Mouse (Mus musculus): Measurements from ENCODE around the gene Ippk. TPM values are rescaled to one million over a fixed set of nuclear protein-coding genes. Genes with fewer than 3 reads are reported as not detected.

Ippk gene
- polyA plus RNA-seq, 1 experiment from 2014 or later: 7.3 TPM

- ATAC-seq (ENCODE audit: insufficient read depth): no peak
- Histone ChIP-seq H3K4me3 (replicated peaks) (no peak overlapping the region), H3K36me3 (replicated peaks) (0 out of 2 replicates have a peak, but pooled peaks cover 5% of the 10 kb centered on the region), H3K9ac (no peak overlapping the region), H3K4me1 (replicated peaks) (peaks cover 19% of the 10 kb centered on the region), H3K4me2 (no peak overlapping the region), H3K9me3 (replicated peaks) (no peaks in the 10 kb centered on the region), H3K27me3 (no peaks in the 10 kb centered on the region), H3K27ac (replicated peaks) (no peak overlapping the region)
- WGBS (ENCODE audit: insufficient replicate concordance): 92% methylated on average over 2 of the region's 2 CpGs
These were observed 29.7 kb upstream of the Ippk start for GRCm38 (mm10) chr13:49391374-49391773.

GRCm38 (mm10) chr13:49393579-49393978 is 27.5 kb upstream of the Ippk start:
- Histone ChIP-seq H3K4me2 (no peak overlapping the region), H3K9me3 (replicated peaks) (no peaks in the 10 kb centered on the region), H3K4me1 (replicated peaks) (peaks cover 19% of the 10 kb centered on the region), H3K27me3 (no peaks in the 10 kb centered on the region), H3K4me3 (replicated peaks) (no peak overlapping the region), H3K9ac (no peak overlapping the region), H3K27ac (replicated peaks) (no peak overlapping the region), H3K36me3 (replicated peaks) (no peaks in the 10 kb centered on the region)
- 22% methylated on average over 1 of the region's 1 CpGs for WGBS (ENCODE audit: insufficient replicate concordance)
- no peak for ATAC-seq (ENCODE audit: insufficient read depth)

- H3K27ac ChIP-seq (replicated peaks): no peak overlapping the region
- no peak overlapping the region for H3K9ac ChIP-seq
- H3K4me1 ChIP-seq (replicated peaks): peaks cover 19% of the 10 kb centered on the region
- no peak overlapping the region for H3K4me2 ChIP-seq
- no peak overlapping the region for H3K4me3 ChIP-seq (replicated peaks)
- no peaks in the 10 kb centered on the region for H3K36me3 ChIP-seq (replicated peaks)
- no peak for ATAC-seq (ENCODE audit: insufficient read depth)
- no peaks in the 10 kb centered on the region for H3K27me3 ChIP-seq
- WGBS (ENCODE audit: insufficient replicate concordance): 70% methylated on average over 3 of the region's 3 CpGs
- no peaks in the 10 kb centered on the region for H3K9me3 ChIP-seq (replicated peaks)
These were observed 26.1 kb upstream of the Ippk start for GRCm38 (mm10) chr13:49394886-49395447.

- 40% methylated on average over 1 of the region's 1 CpGs for WGBS (ENCODE audit: insufficient replicate concordance)
- H3K9ac ChIP-seq: no peak overlapping the region
These were observed 24.3 kb upstream of the Ippk start for GRCm38 (mm10) chr13:49396798-49397197.

GRCm38 (mm10) chr13:49398191-49398590 is 22.9 kb upstream of the Ippk start:
- 44% methylated on average over 8 of the region's 8 CpGs for WGBS (ENCODE audit: insufficient replicate concordance)
- no peaks in the 10 kb centered on the region for H3K27me3 ChIP-seq
- ATAC-seq (ENCODE audit: insufficient read depth): no peak

More at GRCm38 (mm10) chr13:49396798-49397197, 24.3 kb upstream of the Ippk start:
- Histone ChIP-seq H3K27me3 (no peaks in the 10 kb centered on the region), H3K9me3 (replicated peaks) (no peaks in the 10 kb centered on the region), H3K27ac (replicated peaks) (no peak overlapping the region), H3K4me3 (replicated peaks) (no peak overlapping the region), H3K4me2 (no peak overlapping the region), H3K36me3 (replicated peaks) (no peaks in the 10 kb centered on the region), H3K4me1 (replicated peaks) (peaks cover 19% of the 10 kb centered on the region)
- ATAC-seq (ENCODE audit: insufficient read depth): no peak

GRCm38 (mm10) chr13:49400139-49400538 is 20.9 kb upstream of the Ippk start:
- no peak overlapping the region for H3K4me3 ChIP-seq (replicated peaks)
- 53% methylated on average over 6 of the region's 6 CpGs for whole genome bisulfite sequencing (ENCODE audit: insufficient replicate concordance)
- no peak for ATAC-seq (ENCODE audit: insufficient read depth)

More at GRCm38 (mm10) chr13:49398191-49398590, 22.9 kb upstream of the Ippk start:
- no peaks in the 10 kb centered on the region for H3K36me3 ChIP-seq (replicated peaks)
- H3K4me1 ChIP-seq (replicated peaks): peaks cover 13% of the 10 kb centered on the region
- no peak overlapping the region for H3K27ac ChIP-seq (replicated peaks)
- H3K9me3 ChIP-seq (replicated peaks): no peaks in the 10 kb centered on the region
- no peak overlapping the region for H3K9ac ChIP-seq
- H3K4me3 ChIP-seq (replicated peaks): no peak overlapping the region
- H3K4me2 ChIP-seq: no peak overlapping the region

GRCm38 (mm10) chr13:49402628-49403027 is 18.4 kb upstream of the Ippk start:
- H3K27me3 ChIP-seq: no peaks in the 10 kb centered on the region
- no peaks in the 10 kb centered on the region for H3K36me3 ChIP-seq (replicated peaks)
- no peak overlapping the region for H3K4me3 ChIP-seq (replicated peaks)
- no peaks in the 10 kb centered on the region for H3K9me3 ChIP-seq (replicated peaks)
- WGBS (ENCODE audit: insufficient replicate concordance): 38% methylated on average over 2 of the region's 2 CpGs
- no peak for ATAC-seq (ENCODE audit: insufficient read depth)
- H3K9ac ChIP-seq: no peak overlapping the region
- no peak overlapping the region for H3K27ac ChIP-seq (replicated peaks)
- H3K4me2 ChIP-seq: no peak overlapping the region
- H3K4me1 ChIP-seq (replicated peaks): no peaks in the 10 kb centered on the region

More at GRCm38 (mm10) chr13:49400139-49400538, 20.9 kb upstream of the Ippk start:
- H3K9me3 ChIP-seq (replicated peaks): no peaks in the 10 kb centered on the region
- H3K27ac ChIP-seq (replicated peaks): no peak overlapping the region
- H3K4me1 ChIP-seq (replicated peaks): peaks cover 5% of the 10 kb centered on the region; the same call in 1 of the 2 replicates
- no peak overlapping the region for H3K4me2 ChIP-seq
- H3K36me3 ChIP-seq (replicated peaks): no peaks in the 10 kb centered on the region
- H3K9ac ChIP-seq: no peak overlapping the region
- no peaks in the 10 kb centered on the region for H3K27me3 ChIP-seq

- Histone ChIP-seq H3K4me3 (replicated peaks) (no peak overlapping the region), H3K4me1 (replicated peaks) (no peaks in the 10 kb centered on the region), H3K4me2 (no peak overlapping the region), H3K9me3 (replicated peaks) (no peaks in the 10 kb centered on the region), H3K36me3 (replicated peaks) (no peaks in the 10 kb centered on the region), H3K27me3 (no peaks in the 10 kb centered on the region), H3K27ac (replicated peaks) (no peak overlapping the region), H3K9ac (no peak overlapping the region)
- no peak for ATAC-seq (ENCODE audit: insufficient read depth)
These were observed 13.3 kb upstream of the Ippk start for GRCm38 (mm10) chr13:49407795-49408194.

GRCm38 (mm10) chr13:49421606-49421917 is 513 bp downstream of the Ippk start:
- 2% methylated on average over 15 of the region's 15 CpGs for WGBS (ENCODE audit: insufficient replicate concordance)
- ATAC-seq (ENCODE audit: insufficient read depth): peak; percentile 44
- Histone ChIP-seq H3K4me2 (peak overlapping the region; percentile 95), H3K36me3 (replicated peaks) (no peaks in the 10 kb centered on the region), H3K27ac (replicated peaks) (peak overlapping the region; percentile 82), H3K27me3 (0 out of 2 replicates have a peak, but pooled peaks cover under 1% of the 10 kb centered on the region), H3K4me1 (replicated peaks) (peaks cover 47% of the 10 kb centered on the region), H3K9me3 (replicated peaks) (no peaks in the 10 kb centered on the region), H3K9ac (peak overlapping the region; percentile 80), H3K4me3 (replicated peaks) (peak overlapping the region; percentile 83)

GRCm38 (mm10) chr13:49421959-49422358 is 910 bp downstream of the Ippk start:
- WGBS (ENCODE audit: insufficient replicate concordance): 9% methylated on average over 4 of the region's 4 CpGs
- Histone ChIP-seq H3K9ac (peak overlapping the region; percentile 80), H3K27ac (replicated peaks) (no peak overlapping the region), H3K27me3 (no peaks in the 10 kb centered on the region), H3K36me3 (replicated peaks) (no peaks in the 10 kb centered on the region), H3K4me2 (peak overlapping the region; percentile 95), H3K4me3 (replicated peaks) (peak overlapping the region; percentile 83), H3K4me1 (replicated peaks) (peaks cover 47% of the 10 kb centered on the region), H3K9me3 (replicated peaks) (no peaks in the 10 kb centered on the region)
- ATAC-seq (ENCODE audit: insufficient read depth): no peak

GRCm38 (mm10) chr13:49426736-49427135 is 5.7 kb downstream of the Ippk start:
- WGBS (ENCODE audit: insufficient replicate concordance): 71% methylated on average over 3 of the region's 3 CpGs
- Histone ChIP-seq H3K9me3 (replicated peaks) (no peaks in the 10 kb centered on the region), H3K4me2 (no peak overlapping the region), H3K4me1 (replicated peaks) (peaks cover 41% of the 10 kb centered on the region), H3K36me3 (replicated peaks) (0 out of 2 replicates have a peak, but pooled peaks cover 6% of the 10 kb centered on the region), H3K4me3 (replicated peaks) (no peak overlapping the region), H3K27ac (replicated peaks) (no peak overlapping the region), H3K27me3 (no peaks in the 10 kb centered on the region), H3K9ac (no peak overlapping the region)
- no peak for ATAC-seq (ENCODE audit: insufficient read depth)

GRCm38 (mm10) chr13:49428042-49428675 is 7.1 kb downstream of the Ippk start:
- Histone ChIP-seq H3K27ac (replicated peaks) (no peak overlapping the region), H3K4me2 (no peak overlapping the region), H3K4me1 (replicated peaks) (peaks cover 26% of the 10 kb centered on the region), H3K36me3 (replicated peaks) (peaks cover 17% of the 10 kb centered on the region), H3K4me3 (replicated peaks) (no peak overlapping the region), H3K27me3 (no peaks in the 10 kb centered on the region), H3K9ac (no peak overlapping the region), H3K9me3 (replicated peaks) (no peaks in the 10 kb centered on the region)
- 64% methylated on average over 1 of the region's 1 CpGs for WGBS (ENCODE audit: insufficient replicate concordance)
- ATAC-seq (ENCODE audit: insufficient read depth): no peak

All from liver, embryonic 15.5 days (tissue).